In the genomic region with DNA sequence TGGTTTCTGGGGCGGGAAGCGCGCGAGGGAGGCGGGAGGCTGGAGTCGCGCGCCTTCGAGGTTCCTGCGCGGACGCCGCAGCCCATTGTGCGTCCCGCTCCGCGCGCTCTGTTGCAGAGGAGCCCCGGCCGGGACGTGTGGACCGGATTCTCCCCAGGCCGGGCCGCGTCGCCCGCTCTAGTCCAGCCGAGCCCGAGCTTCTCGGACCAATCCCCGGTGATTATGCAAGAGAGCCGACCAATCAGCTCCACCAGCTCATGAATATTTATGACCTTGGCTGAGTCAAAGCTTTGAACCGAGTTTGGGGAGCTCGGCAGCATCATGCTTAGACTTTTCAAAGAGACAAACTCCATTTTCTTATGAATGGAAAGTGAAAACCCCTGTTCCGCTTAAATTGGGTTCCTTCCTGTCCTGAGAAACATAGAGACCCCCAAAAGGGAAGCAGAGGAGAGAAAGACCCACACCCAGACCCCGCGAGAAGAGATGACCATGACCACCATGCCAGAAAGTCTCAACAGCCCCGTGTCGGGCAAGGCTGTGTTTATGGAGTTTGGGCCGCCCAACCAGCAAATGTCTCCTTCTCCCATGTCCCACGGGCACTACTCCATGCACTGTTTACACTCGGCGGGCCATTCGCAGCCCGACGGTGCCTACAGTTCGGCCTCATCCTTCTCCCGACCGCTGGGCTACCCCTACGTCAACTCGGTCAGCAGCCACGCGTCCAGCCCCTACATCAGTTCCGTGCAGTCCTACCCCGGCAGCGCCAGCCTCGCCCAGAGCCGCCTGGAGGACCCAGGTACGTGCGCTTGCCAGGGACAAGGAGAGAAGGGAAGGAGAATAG, we compare ENCODE assay signal across 8 mouse cellular contexts. TPM values are rescaled to one million over a fixed set of nuclear protein-coding genes. Genes with fewer than 3 reads are reported as not detected.
DNase-seq lines count a peak whose midpoint lies in the region; ATAC-seq and TF ChIP-seq lines count a peak whose summit lies in the region.

No protein-coding gene starts in this region.

- H3K9ac ChIP-seq in heart, adult 2 months (ENCODE audit: low read depth, low read length), result no peak overlapping the region
- no peak overlapping the region for H3K9ac ChIP-seq in liver, postnatal 0 days (replicated peaks)
- no peak overlapping the region for H3K9ac ChIP-seq in neural tube, embryonic 13.5 days

- intact Hi-C loops in heart, adult 2 months (cut with DNase I), result loop anchor here (2.0 to 5.0 kb wide), 2 partner anchors 15 to 77 kb away; partner anchors contain the start of gene Metap1d

- H3K9me3 ChIP-seq in embryonic facial prominence, embryonic 10.5 days, result no peaks in the 10 kb centered on the region
- no peaks in the 10 kb centered on the region for H3K9me3 ChIP-seq in liver, postnatal 0 days (ENCODE audit: low read length)
- no peaks in the 10 kb centered on the region for H3K9me3 ChIP-seq in neural tube, embryonic 13.5 days

- H3K36me3 ChIP-seq in embryonic facial prominence, embryonic 10.5 days (replicated peaks), result no peaks in the 10 kb centered on the region
- no peaks in the 10 kb centered on the region for H3K36me3 ChIP-seq in heart, adult 2 months (ENCODE audit: control insufficient read depth, insufficient read depth, low read length)
- no peaks in the 10 kb centered on the region for H3K36me3 ChIP-seq in liver, postnatal 0 days (replicated peaks; ENCODE audit: insufficient read depth, low read length)
- H3K36me3 ChIP-seq in neural tube, embryonic 13.5 days, result no peaks in the 10 kb centered on the region

- ATAC-seq in liver, postnatal 0 days, result peak; percentile 84
- peak; percentile 77 for ATAC-seq in neural tube, embryonic 13.5 days (ENCODE audit: low read depth)

- peaks cover 82% of the 10 kb centered on the region for H3K4me1 ChIP-seq in embryonic facial prominence, embryonic 10.5 days
- H3K4me1 ChIP-seq in heart, adult 2 months (ENCODE audit: control insufficient read depth, insufficient read depth, low read length), result peaks cover 3% of the 10 kb centered on the region; the same call in 1 of the 2 replicates
- peaks cover 17% of the 10 kb centered on the region for H3K4me1 ChIP-seq in liver, postnatal 0 days (ENCODE audit: insufficient read depth)
- peaks cover 23% of the 10 kb centered on the region for H3K4me1 ChIP-seq in neural tube, embryonic 13.5 days (replicated peaks)

- H3K27ac ChIP-seq in embryonic facial prominence, embryonic 10.5 days (replicated peaks), result peak overlapping the region; percentile 89
- H3K27ac ChIP-seq in heart, adult 2 months, result no peak overlapping the region
- no peak overlapping the region for H3K27ac ChIP-seq in liver, postnatal 0 days (ENCODE audit: low read depth)
- H3K27ac ChIP-seq in neural tube, embryonic 13.5 days (replicated peaks), result no peak overlapping the region

- TF ChIP-seq CTCF in heart, adult 2 months (IDR thresholded peaks at IDR 0.05), result no peak
- TF ChIP-seq CTCF in liver, postnatal 0 days (IDR thresholded peaks at IDR 0.05; ENCODE audit: low read depth), result no peak

- peak overlapping the region; percentile 80 for H3K4me2 ChIP-seq in liver, postnatal 0 days (ENCODE audit: low read depth, low read length)
- peak overlapping the region; percentile 64 for H3K4me2 ChIP-seq in neural tube, embryonic 13.5 days

- under 1% methylated on average over 60 of the region's 60 CpGs for WGBS in embryonic facial prominence, embryonic 10.5 days
- 2% methylated on average over 60 of the region's 60 CpGs for WGBS in heart, adult 2 months
- 1% methylated on average over 60 of the region's 60 CpGs for WGBS in liver, postnatal 0 days (ENCODE audit: insufficient replicate concordance)
- under 1% methylated on average over 57 of the region's 60 CpGs for WGBS in neural tube, embryonic 13.5 days

- H3K4me3 ChIP-seq in embryonic facial prominence, embryonic 10.5 days, result peak overlapping the region; percentile 65
- peak overlapping the region; percentile 43 for H3K4me3 ChIP-seq in heart, adult 2 months
- H3K4me3 ChIP-seq in liver, postnatal 0 days (ENCODE audit: low read depth, low read length), result peak overlapping the region; percentile 55
- peak overlapping the region; percentile 39 for H3K4me3 ChIP-seq in neural tube, embryonic 13.5 days

- TF ChIP-seq POLR2A in heart, adult 2 months (IDR thresholded peaks at IDR 0.05; ENCODE audit: insufficient read depth, low read depth, low read length), result no peak

- H3K79me2 ChIP-seq in heart, adult 2 months (replicated peaks; ENCODE audit: control insufficient read depth, insufficient read depth, low read length), result no peaks in the 10 kb centered on the region

- peak; percentile 63 for DNase-seq in urinary bladder, postnatal 25 days (ENCODE audit: low spot score)
- DNase-seq in urinary bladder, postnatal 10 days (ENCODE audit: low spot score), result no peak
- DNase-seq in embryonic facial prominence, embryonic 10.5 days (ENCODE audit: low spot score), result peak; percentile 94
- DNase-seq in heart, adult 2 months, result peak; percentile 77 to 78
- peak; percentile 66 for DNase-seq in kidney, adult 18-20 months
- peak; percentile 75 for DNase-seq in liver, postnatal 0 days
- DNase-seq in natural killer cell, adult 2 months (ENCODE audit: low spot score in 2 of 2), result no peak

- peaks cover 100% of the 10 kb centered on the region for H3K27me3 ChIP-seq in embryonic facial prominence, embryonic 10.5 days (replicated peaks; ENCODE audit: low read depth, poor library complexity, severe bottlenecking)
- peaks cover 40% of the 10 kb centered on the region for H3K27me3 ChIP-seq in heart, adult 2 months (ENCODE audit: control insufficient read depth, insufficient read depth, low read length)
- H3K27me3 ChIP-seq in liver, postnatal 0 days (ENCODE audit: insufficient read depth, low read length), result peaks cover 100% of the 10 kb centered on the region
- peaks cover 99% of the 10 kb centered on the region for H3K27me3 ChIP-seq in neural tube, embryonic 13.5 days

- no peak for TF ChIP-seq EP300 in heart, adult 2 months (IDR thresholded peaks at IDR 0.05; ENCODE audit: insufficient read depth, low read depth, low read length)
- TF ChIP-seq EP300 in liver, postnatal 0 days (IDR thresholded peaks at IDR 0.05; ENCODE audit: low read depth), result no peak

RNA-seq across cellular contexts. Expression of gene Dlx1, which starts 1.8 kb away (rescaled TPM):
- 46.1 and 69.6 TPM in 2 replicates for polyA plus RNA-seq in embryonic facial prominence, embryonic 10.5 days (2016; fragmentation: Nextera tagmentation; extraction: Ambion mirVana)
- under 1 TPM; 0.23 to 0.39 TPM for total RNA-seq in heart, adult 2 months (2021)
- polyA plus RNA-seq in heart, adult 2 months (2012; rRNA removed), result 0.14 and 0.26 TPM in 2 replicates
- 0.06 and 0.09 TPM in 2 replicates for polyA plus RNA-seq in liver, postnatal 0 days (2015; fragmentation: Nextera tagmentation; extraction: Ambion mirVana)
- 0.77 and 1.3 TPM in 2 replicates for polyA plus RNA-seq in neural tube, embryonic 13.5 days (2015; fragmentation: Nextera tagmentation; extraction: Ambion mirVana)

RNA-seq across cellular contexts. Expression of gene Dlx2, which starts 16.8 kb away (rescaled TPM):
- polyA plus RNA-seq in embryonic facial prominence, embryonic 10.5 days (2016; fragmentation: Nextera tagmentation; extraction: Ambion mirVana), result 33.3 and 38.4 TPM in 2 replicates
- total RNA-seq in heart, adult 2 months (2021), result not detected
- polyA plus RNA-seq in heart, adult 2 months (2012; rRNA removed), result not detected in 2 replicates
- not detected in 2 replicates for polyA plus RNA-seq in liver, postnatal 0 days (2015; fragmentation: Nextera tagmentation; extraction: Ambion mirVana)
- 0.22 and 0.73 TPM in 2 replicates for polyA plus RNA-seq in neural tube, embryonic 13.5 days (2015; fragmentation: Nextera tagmentation; extraction: Ambion mirVana)

Comparison
In these comparisons a context has a peak if more than half of its experiments do, and no peak if none do; other contexts are left out.
1. DNase-seq: peak in urinary bladder, postnatal 25 days (single experiment), embryonic facial prominence, embryonic 10.5 days (single experiment), heart, adult 2 months (2 of 2), kidney, adult 18-20 months (single experiment) and liver, postnatal 0 days (single experiment); none in urinary bladder, postnatal 10 days (single experiment) and natural killer cell, adult 2 months (0 of 2).
2. RNA of gene Dlx1, which starts 1.8 kb away (polyA plus RNA-seq): 46.1 to 69.6 TPM in embryonic facial prominence, embryonic 10.5 days; 0.77 to 1.3 TPM in neural tube, embryonic 13.5 days, 0.14 to 0.26 TPM in heart, adult 2 months and 0.06 to 0.09 TPM in liver, postnatal 0 days; every median in the first group is over 10 times any median in the second.
3. RNA of gene Dlx2, which starts 16.8 kb away (polyA plus RNA-seq): 33.3 to 38.4 TPM in embryonic facial prominence, embryonic 10.5 days; 0.22 to 0.73 TPM in neural tube, embryonic 13.5 days, not detected in heart, adult 2 months and not detected in liver, postnatal 0 days; every median in the first group is over 10 times any median in the second.
4. Peak in every context shown above with its lines, with median percentiles within 50 percentile points of each other: H3K4me3 ChIP-seq.